Mouse (Mus musculus) embryonic facial prominence, embryonic 15.5 days (tissue): ENCODE data around the gene Dip2b. TPM values are rescaled to one million over a fixed set of nuclear protein-coding genes. Genes with fewer than 3 reads are reported as not detected.
A peak's percentile ranks its signal among the peaks of the same experiment; 100 is the strongest.

Source experiments
- ATAC-seq: fragments of 200-750 bp; cut with Nextera tagmentation; 2 replicates; pipeline ENCODE4 v1.8.0; 2017; ENCODE audit warnings: low read depth, moderate TSS enrichment; ENCODE audit not compliant: insufficient number of reproducible peaks, low FRiP score, low TSS enrichment
- H3K27ac ChIP-seq: fragments of 300-500 bp; sonication (generic); replicated peaks from 2 replicates; pipeline ENCODE4 v1.5.1; 2015; ENCODE audit warnings: mild to moderate bottlenecking, inconsistent platforms
- H3K27me3 ChIP-seq: fragments of 300-500 bp; sonication (generic); 2 replicates; pipeline ENCODE4 v1.6.1; 2015; ENCODE audit warnings: inconsistent platforms
- H3K36me3 ChIP-seq: fragments of 300-500 bp; sonication (generic); 2 replicates; pipeline ENCODE4 v1.6.1; 2015; ENCODE audit warnings: mild to moderate bottlenecking, inconsistent platforms
- H3K4me1 ChIP-seq: fragments of 300-500 bp; sonication (generic); 2 replicates; pipeline ENCODE4 v1.6.1; 2015; ENCODE audit warnings: inconsistent platforms
- H3K4me2 ChIP-seq: fragments of 300-500 bp; sonication (generic); replicated peaks from 2 replicates; pipeline ENCODE4 v1.6.1; 2015; ENCODE audit warnings: mild to moderate bottlenecking, inconsistent platforms
- H3K4me3 ChIP-seq: fragments of 300-500 bp; sonication (generic); replicated peaks from 2 replicates; pipeline ENCODE4 v1.5.1; 2015; ENCODE audit warnings: mild to moderate bottlenecking, inconsistent platforms
- H3K9ac ChIP-seq: fragments of 300-500 bp; sonication (generic); 2 replicates; pipeline ENCODE4 v1.6.1; 2015; ENCODE audit warnings: inconsistent platforms
- H3K9me3 ChIP-seq: fragments of 300-500 bp; sonication (generic); replicated peaks from 2 replicates; pipeline ENCODE4 v1.6.1; 2016; ENCODE audit warnings: inconsistent platforms
- WGBS: fragments of 180-500 bp; shearing (Covaris S2); methylation state at CpG from one replicate; pipeline ENCODE4 v1.1.7; 2015; 5-methylcytosine and 5-hydroxymethylcytosine counted together
- polyA plus RNA-seq: library from polyadenylated mRNA; unstranded; fragments of >200 nt; fragmentation: Nextera tagmentation; extraction: Ambion mirVana; gene quantifications from 2 replicates; pipeline ENCODE4 v1.2.1, GENCODE M21; 2015

The Dip2b gene
- polyA plus RNA-seq, 1 experiment from 2014 or later = 11.2 TPM

DNA sequence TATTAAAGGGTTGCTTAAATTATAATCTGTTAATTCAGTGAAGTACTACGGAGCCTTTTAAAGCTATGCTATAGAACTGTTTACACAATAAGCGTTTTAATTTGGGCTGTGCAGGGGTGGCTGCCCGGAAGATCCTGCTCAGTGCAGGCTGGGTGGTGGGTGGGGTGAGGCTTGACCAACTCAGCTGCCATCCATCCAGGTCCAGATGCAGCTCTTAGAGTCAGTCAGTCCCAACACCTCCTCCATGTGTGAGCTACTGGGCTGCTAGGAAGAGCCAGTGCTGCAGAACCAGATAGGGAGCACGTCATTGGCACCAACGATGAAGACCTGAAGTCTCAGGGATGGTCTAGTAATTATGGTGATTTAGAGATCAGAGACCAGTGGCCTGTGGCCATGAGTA is 101.2 kb downstream of the Dip2b start:
- Histone ChIP-seq H3K9me3 (no peaks in the 10 kb centered on the region), H3K27ac (no peak overlapping the region), H3K36me3 (peaks cover 8% of the 10 kb centered on the region), H3K9ac (no peak overlapping the region), H3K4me2 (no peak overlapping the region), H3K27me3 (no peaks in the 10 kb centered on the region), H3K4me1 (peaks cover 3% of the 10 kb centered on the region; the same call in 1 of the 2 replicates), H3K4me3 (no peak overlapping the region)
- ATAC-seq = no peak
- 86% methylated on average over 5 of the region's 5 CpGs for WGBS

DNA sequence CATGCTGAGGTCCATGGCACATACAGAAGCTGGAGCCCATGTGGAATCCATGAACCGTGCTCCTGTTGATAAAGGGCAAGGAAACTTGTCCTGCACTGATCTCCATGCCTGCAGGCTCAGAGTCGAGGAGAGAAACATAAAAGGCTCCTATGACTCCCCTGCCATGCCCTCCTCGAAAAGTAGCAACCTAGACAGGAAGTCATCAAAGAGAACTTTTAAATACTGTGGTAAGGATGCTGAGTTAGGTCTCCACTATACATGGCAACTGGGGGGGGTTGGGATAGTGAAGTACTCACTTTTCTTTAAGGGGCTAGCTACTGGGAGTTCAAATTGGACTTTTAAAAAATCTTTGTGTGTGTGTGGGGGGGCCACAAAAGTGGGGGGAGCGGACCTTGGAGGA is 102.0 kb downstream of the Dip2b start:
- no peak overlapping the region for H3K27ac ChIP-seq
- H3K9me3 ChIP-seq = no peaks in the 10 kb centered on the region
- peaks cover 10% of the 10 kb centered on the region; the same call in 1 of the 2 replicates for H3K4me1 ChIP-seq
- H3K36me3 ChIP-seq = peaks cover 2% of the 10 kb centered on the region
- no peak overlapping the region for H3K4me2 ChIP-seq
- 52% methylated on average over 4 of the region's 4 CpGs for WGBS
- H3K4me3 ChIP-seq = no peak overlapping the region
- H3K27me3 ChIP-seq = no peaks in the 10 kb centered on the region
- H3K9ac ChIP-seq = no peak overlapping the region
- ATAC-seq = no peak

DNA sequence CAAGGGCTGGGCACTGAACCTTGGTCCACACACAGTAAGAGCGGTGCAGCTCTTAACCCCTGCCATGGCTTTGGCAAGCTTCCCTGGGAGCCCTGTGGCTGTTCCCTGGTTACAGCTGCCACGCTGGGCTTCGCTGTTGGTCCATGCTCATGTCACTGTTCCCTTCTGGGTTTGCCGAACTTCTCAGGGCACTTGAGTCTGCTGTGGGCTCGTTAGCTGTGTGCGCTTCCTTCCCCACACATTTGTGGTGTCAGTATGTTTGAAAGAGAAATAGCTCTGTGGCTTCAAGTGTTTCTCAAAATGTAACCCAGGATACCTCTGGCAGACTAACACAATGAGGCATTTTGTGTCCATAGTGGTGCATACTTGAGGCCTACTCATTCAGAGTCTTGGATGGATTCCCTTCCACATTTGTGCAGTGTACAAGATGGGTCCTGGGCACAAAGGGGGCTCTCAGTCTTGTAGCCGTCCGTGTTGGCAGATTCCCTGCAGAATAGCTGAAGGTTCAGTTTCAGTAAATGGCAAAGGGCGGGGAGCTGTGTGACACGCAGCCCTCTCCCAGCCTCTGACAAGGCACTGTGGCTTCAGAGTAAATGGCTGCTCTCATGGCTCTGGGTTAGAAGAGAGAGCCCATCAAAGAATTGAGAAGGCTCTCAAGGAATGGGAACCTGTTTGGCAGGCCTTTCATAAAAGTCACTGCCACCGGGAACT is 104.8 kb downstream of the Dip2b start:
- peak overlapping the region; percentile 19; the same call in 1 of the 2 replicates for H3K27ac ChIP-seq
- H3K4me1 ChIP-seq = peaks cover 11% of the 10 kb centered on the region; the same call in 1 of the 2 replicates
- no peak overlapping the region for H3K9ac ChIP-seq
- no peak overlapping the region for H3K4me3 ChIP-seq
- no peaks in the 10 kb centered on the region for H3K36me3 ChIP-seq
- ATAC-seq = peak; percentile 35; the same call in 1 of the 2 replicates
- H3K4me2 ChIP-seq = no peak overlapping the region
- no peaks in the 10 kb centered on the region for H3K27me3 ChIP-seq
- WGBS = 69% methylated on average over 11 of the region's 11 CpGs
- H3K9me3 ChIP-seq = no peaks in the 10 kb centered on the region

DNA sequence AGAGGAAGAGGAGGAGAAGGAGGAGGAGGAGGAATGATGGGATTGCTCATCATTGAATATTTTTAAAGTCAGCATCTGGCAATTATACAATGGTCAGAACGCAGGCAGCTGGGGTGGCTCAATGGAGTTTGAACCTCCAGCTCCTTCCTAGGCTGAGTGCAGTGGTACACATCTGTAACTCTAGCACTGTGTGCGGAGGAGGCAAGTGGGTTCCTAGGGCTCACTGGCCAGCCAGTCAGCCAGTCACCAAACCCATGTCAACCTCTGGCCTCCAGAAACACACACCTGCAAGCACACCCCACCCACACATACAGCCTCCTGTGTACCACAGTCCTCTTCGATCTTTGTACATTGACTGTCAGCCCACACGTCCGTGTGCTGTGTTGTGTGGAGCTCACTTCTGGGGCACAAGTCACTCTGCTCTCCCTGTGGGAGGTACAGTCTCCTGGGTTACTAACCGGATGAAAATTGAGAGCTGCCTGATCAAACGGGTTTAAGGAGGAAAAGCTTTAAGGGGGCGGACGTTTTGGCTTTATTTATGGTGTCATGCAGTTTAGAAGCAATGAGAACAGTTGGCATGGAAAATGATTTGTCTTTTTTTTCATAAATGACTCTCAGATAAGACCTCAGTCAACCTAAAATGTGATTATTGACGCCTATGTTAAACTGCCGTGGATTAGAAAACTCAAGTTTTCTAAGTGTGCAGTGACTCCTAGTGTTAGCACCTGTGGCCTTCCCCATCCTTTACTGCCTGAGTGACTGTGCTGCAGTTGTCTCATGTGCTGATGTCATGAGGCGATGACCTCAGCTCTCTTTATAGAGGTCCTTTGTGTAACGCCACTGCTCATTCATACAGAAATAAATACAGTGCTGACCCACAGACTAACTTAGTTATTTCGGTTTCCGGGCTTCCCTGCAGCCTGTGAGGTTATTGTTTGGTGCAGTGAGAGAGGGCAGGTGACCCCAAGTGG is 106.7 kb downstream of the Dip2b start:
- no peaks in the 10 kb centered on the region for H3K27me3 ChIP-seq
- no peak for ATAC-seq
- no peak overlapping the region for H3K9ac ChIP-seq
- H3K4me1 ChIP-seq = peaks cover 13% of the 10 kb centered on the region; the same call in 1 of the 2 replicates
- no peak overlapping the region for H3K27ac ChIP-seq
- H3K4me3 ChIP-seq = no peak overlapping the region
- no peaks in the 10 kb centered on the region for H3K9me3 ChIP-seq
- no peaks in the 10 kb centered on the region for H3K36me3 ChIP-seq
- WGBS = 63% methylated on average over 15 of the region's 15 CpGs
- no peak overlapping the region for H3K4me2 ChIP-seq

DNA sequence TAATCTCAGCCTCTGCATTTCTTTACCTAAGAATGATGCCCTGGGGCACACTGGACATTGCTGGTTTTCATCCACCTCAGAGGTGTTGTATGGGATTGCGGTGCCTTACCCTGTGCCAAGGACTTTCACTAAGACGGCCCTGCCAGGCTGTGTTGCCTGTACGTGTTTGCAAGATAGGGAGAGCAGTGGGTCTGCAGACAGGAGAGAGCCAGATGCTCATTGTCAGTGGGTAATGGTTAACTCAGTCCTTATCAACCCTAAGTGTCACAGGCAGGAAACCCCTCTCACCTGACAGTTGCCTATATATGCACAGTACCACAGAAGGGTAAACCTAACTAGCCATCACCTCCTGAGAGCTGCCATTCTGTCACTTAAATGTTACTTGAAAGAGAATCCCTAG is 107.5 kb downstream of the Dip2b start:
- Histone ChIP-seq H3K9me3 (no peaks in the 10 kb centered on the region), H3K27ac (no peak overlapping the region), H3K27me3 (no peaks in the 10 kb centered on the region), H3K4me3 (no peak overlapping the region), H3K4me2 (no peak overlapping the region), H3K9ac (no peak overlapping the region), H3K4me1 (peaks cover 21% of the 10 kb centered on the region; the same call in 1 of the 2 replicates), H3K36me3 (no peaks in the 10 kb centered on the region)
- 86% methylated on average over 3 of the region's 3 CpGs for WGBS
- no peak for ATAC-seq

DNA sequence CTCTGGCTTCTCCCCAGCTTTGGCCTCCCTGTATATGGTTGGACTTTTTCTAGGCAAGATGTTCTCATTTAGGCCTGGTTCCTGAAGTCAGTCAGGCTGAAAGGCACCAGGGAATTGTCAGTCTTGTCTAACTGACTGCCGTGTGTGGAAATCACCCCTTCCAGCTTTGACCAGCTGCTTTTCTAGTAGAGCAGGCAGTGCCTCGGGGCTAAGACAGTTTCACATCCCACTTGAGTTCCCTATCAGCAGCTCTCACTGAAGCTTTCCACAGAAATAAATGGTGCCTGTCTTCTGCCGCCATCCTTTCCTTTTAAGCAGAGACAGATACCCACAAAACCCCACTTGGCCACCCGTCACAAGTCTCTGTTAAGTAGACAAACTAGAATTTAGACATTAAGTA is 112.1 kb downstream of the Dip2b start:
- Histone ChIP-seq H3K27me3 (no peaks in the 10 kb centered on the region), H3K4me2 (no peak overlapping the region), H3K36me3 (peaks cover 16% of the 10 kb centered on the region), H3K4me1 (peaks cover 10% of the 10 kb centered on the region; the same call in 1 of the 2 replicates), H3K9ac (no peak overlapping the region), H3K9me3 (no peaks in the 10 kb centered on the region), H3K27ac (peak overlapping the region; percentile 51), H3K4me3 (no peak overlapping the region)
- no peak for ATAC-seq
- 37% methylated on average over 4 of the region's 4 CpGs for WGBS

DNA sequence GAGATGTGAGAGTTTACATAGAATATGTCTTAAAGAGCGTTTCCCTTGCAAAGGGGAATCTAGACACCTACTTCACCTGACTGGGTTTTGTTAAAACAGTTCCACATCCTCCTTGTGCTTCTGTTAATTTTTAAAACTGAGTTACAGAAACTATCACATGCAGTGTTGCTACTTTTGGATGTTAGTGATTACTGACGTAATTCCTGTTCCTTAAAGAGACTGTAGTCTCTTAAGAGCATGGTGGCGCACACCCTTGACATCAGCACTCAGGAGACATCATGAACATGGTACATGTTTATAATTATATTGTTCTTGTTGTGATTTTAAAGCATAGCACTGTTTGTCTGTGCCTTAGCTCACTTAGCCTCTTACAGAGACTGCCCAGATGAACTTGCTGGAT is 113.9 kb downstream of the Dip2b start:
- Histone ChIP-seq H3K36me3 (peaks cover 31% of the 10 kb centered on the region), H3K27me3 (no peaks in the 10 kb centered on the region), H3K4me1 (peaks cover 10% of the 10 kb centered on the region; the same call in 1 of the 2 replicates), H3K4me3 (no peak overlapping the region), H3K9me3 (no peaks in the 10 kb centered on the region), H3K27ac (no peak overlapping the region), H3K4me2 (no peak overlapping the region), H3K9ac (no peak overlapping the region)
- ATAC-seq = no peak
- 87% methylated on average over 3 of the region's 3 CpGs for WGBS

DNA sequence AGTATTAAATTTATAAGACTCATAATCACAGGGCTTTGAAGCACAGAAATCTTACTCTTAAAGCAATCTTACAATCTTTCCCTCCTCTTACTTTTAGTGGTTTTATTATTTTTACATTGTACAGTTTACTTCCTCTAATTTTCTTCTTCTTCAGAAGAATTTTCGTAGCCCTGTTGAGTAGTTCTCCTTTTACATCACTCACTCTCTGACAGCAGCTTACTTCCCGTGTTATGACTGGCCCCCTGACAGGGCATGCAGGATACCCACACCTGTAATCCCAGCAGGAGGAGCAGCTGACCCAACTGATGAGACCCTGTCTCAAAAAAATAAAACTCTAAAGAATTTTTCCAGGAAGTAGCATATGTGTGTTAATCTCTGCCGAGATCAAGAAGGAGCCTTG is 114.6 kb downstream of the Dip2b start:
- ATAC-seq = no peak
- 62% methylated on average over 3 of the region's 3 CpGs for WGBS
- Histone ChIP-seq H3K4me2 (no peak overlapping the region), H3K27ac (no peak overlapping the region), H3K4me3 (no peak overlapping the region), H3K27me3 (no peaks in the 10 kb centered on the region), H3K9ac (no peak overlapping the region), H3K4me1 (peaks cover 10% of the 10 kb centered on the region; the same call in 1 of the 2 replicates), H3K36me3 (peaks cover 31% of the 10 kb centered on the region), H3K9me3 (no peaks in the 10 kb centered on the region)

DNA sequence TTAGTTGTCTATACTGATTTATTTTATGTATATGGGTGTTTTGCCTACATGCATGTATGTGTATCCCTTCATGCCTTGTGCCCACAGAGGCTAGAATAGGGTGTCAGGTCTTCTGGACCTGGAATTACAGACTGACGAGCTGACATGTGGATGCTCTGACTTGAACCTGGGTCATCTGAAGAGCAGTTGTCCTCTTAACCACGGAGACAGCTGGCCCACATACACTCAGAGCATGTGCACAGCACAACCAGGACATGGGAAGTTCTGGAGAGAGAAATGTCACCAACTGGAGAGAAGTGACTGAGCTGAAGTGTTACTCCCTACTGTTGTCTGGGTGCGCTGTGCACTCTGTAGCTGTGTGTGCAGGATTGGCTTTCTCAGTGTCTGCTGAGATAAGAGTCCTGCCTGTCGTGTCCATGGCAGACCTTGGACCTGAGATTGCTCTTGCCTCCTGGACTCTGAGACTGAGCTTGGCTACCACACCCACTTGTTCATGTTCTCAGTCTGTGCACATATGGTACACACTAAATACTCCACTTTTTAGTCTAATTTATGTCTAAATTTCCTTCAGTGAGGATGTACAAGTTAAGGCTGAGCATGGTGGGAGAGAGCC is 117.7 kb downstream of the Dip2b start:
- Histone ChIP-seq H3K4me3 (no peak overlapping the region), H3K27me3 (no peaks in the 10 kb centered on the region), H3K4me1 (no peaks in the 10 kb centered on the region), H3K4me2 (no peak overlapping the region), H3K9me3 (no peaks in the 10 kb centered on the region), H3K27ac (no peak overlapping the region), H3K36me3 (peaks cover 37% of the 10 kb centered on the region), H3K9ac (no peak overlapping the region)
- ATAC-seq = no peak
- WGBS = 88% methylated on average over 4 of the region's 4 CpGs

DNA sequence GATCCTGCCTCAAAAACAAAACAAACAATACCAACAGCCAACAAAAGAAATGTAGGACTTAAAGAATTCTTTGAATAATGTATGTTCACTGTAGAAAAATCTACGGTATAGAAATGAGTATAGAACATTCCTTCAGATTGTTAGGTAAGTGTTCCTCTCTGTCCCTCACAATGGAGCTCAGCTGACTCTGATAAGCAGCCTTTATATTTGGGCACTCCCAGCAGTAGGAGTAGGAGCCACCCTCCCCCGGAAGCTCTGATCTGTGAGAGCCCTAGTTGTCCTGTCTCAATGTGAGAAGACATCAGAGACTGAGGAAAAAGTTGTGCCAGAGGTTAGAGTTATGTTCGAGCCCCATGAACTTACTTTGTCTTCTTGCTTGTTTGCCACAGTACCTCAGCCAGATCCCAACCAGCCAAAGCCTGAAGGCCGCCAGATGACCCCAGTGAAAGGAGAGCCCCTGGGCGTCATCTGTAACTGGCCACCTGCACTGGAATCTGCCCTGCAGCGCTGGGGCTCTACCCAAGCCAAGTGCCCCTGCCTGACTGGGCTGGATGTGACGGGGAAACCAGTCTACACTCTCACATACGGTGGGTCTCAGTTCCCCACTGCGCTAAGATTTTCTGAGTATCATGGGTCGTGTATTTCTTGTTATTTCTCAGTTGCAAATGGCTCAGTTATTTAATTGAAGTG is 118.5 kb downstream of the Dip2b start:
- Histone ChIP-seq H3K9me3 (no peaks in the 10 kb centered on the region), H3K27me3 (no peaks in the 10 kb centered on the region), H3K4me2 (no peak overlapping the region), H3K36me3 (peaks cover 42% of the 10 kb centered on the region), H3K4me3 (no peak overlapping the region), H3K27ac (no peak overlapping the region), H3K4me1 (no peaks in the 10 kb centered on the region), H3K9ac (no peak overlapping the region)
- ATAC-seq = no peak
- 82% methylated on average over 10 of the region's 10 CpGs for WGBS
